Mouse (Mus musculus) heart, embryonic 14.5 days (tissue): ENCODE measurements at regions not wholly inside any gene's neighbourhood (a gene's known extent, or its start where the extent isn't known, plus 50 kb on each side); places are given as distances from the start of the nearest gene placed in this dataset.

ENCODE experiments used
- ATAC-seq: fragments of 200-750 bp; cut with Nextera tagmentation; 2 replicates; pipeline ENCODE4 v1.8.0; 2017; ENCODE audit warnings: low read depth, moderate TSS enrichment; ENCODE audit not compliant: insufficient number of reproducible peaks, insufficient read depth, low FRiP score
- H3K27ac ChIP-seq, 2 experiments: fragments of 200-500 bp in 1 of 2; fragments of 300-500 bp in 1 of 2; sonication (generic) in 1 of 2; replicated peaks in 1 of 2; 2 replicates each; pipeline ENCODE4 v1.5.1; 2012 to 2014; ENCODE audit warnings: low read depth in 2 of 2, low read length in 2 of 2, control low read depth in 1 of 2, mild to moderate bottlenecking in 1 of 2, mixed read lengths in 1 of 2; ENCODE audit not compliant: control insufficient read depth in 1 of 2, insufficient read depth in 1 of 2
- H3K27me3 ChIP-seq: fragments of 300-500 bp; sonication (generic); 2 replicates; pipeline ENCODE4 v1.6.1; 2014; ENCODE audit warnings: mild to moderate bottlenecking, low read length, control low read depth; ENCODE audit not compliant: control insufficient read depth, insufficient read depth
- H3K36me3 ChIP-seq: fragments of 300-500 bp; sonication (generic); 2 replicates; pipeline ENCODE4 v1.6.1; 2014; ENCODE audit warnings: mild to moderate bottlenecking, control low read depth, low read length, mixed read lengths; ENCODE audit not compliant: control insufficient read depth, insufficient read depth
- H3K4me1 ChIP-seq, 2 experiments: fragments of 200-500 bp in 1 of 2; fragments of 300-500 bp in 1 of 2; sonication (generic) in 1 of 2; 2 replicates each; pipeline ENCODE4 v1.6.1; 2012 to 2014; ENCODE audit warnings: low read length in 2 of 2, control low read depth in 1 of 2, mixed read lengths in 1 of 2; ENCODE audit not compliant: control insufficient read depth in 2 of 2, insufficient read depth in 2 of 2
- H3K4me2 ChIP-seq: fragments of 300-500 bp; sonication (generic); 2 replicates; pipeline ENCODE4 v1.6.1; 2014; ENCODE audit warnings: mild to moderate bottlenecking, low read length
- H3K4me3 ChIP-seq, 2 experiments: fragments of 200-500 bp in 1 of 2; fragments of 300-500 bp in 1 of 2; sonication (generic) in 1 of 2; 2 replicates each; pipeline ENCODE4 v1.5.1; 2012 to 2014; ENCODE audit warnings: low read length in 2 of 2, mild to moderate bottlenecking in 2 of 2, control low read depth in 1 of 2, low read depth in 1 of 2, moderate library complexity in 1 of 2; ENCODE audit not compliant: control insufficient read depth in 1 of 2, insufficient read depth in 1 of 2
- H3K9ac ChIP-seq: fragments of 300-500 bp; sonication (generic); 2 replicates; pipeline ENCODE4 v1.6.1; 2014; ENCODE audit warnings: mild to moderate bottlenecking, low read length
- H3K9me3 ChIP-seq: fragments of 300-500 bp; sonication (generic); 2 replicates; pipeline ENCODE4 v1.6.1; 2016; ENCODE audit warnings: low read length, control low read depth; ENCODE audit not compliant: control insufficient read depth
- WGBS: fragments of 180-500 bp; shearing (Covaris S2); extraction: QIAGEN DNeasy Blood & Tissue Kit; methylation state at CpG from one replicate; pipeline ENCODE4 v1.1.7; 2014; 5-methylcytosine and 5-hydroxymethylcytosine counted together

GRCm38 (mm10) chr12:68879425-68879824, 279.6 kb downstream of the Rps29 start:
- H3K9ac ChIP-seq = no peak overlapping the region

GRCm38 (mm10) chr12:68871259-68871658, 287.7 kb downstream of the Rps29 start:
- WGBS = 91% methylated on average over 4 of the region's 4 CpGs
- ATAC-seq = no peak
- no peaks in the 10 kb centered on the region for H3K36me3 ChIP-seq
- no peaks in the 10 kb centered on the region for H3K27me3 ChIP-seq
- no peaks in the 10 kb centered on the region for H3K9me3 ChIP-seq
- no peak overlapping the region for H3K9ac ChIP-seq
- H3K4me1 ChIP-seq = no peaks in the 10 kb centered on the region
- H3K4me2 ChIP-seq = no peak overlapping the region
- no peak overlapping the region for H3K4me3 ChIP-seq
- H3K27ac ChIP-seq = no peak overlapping the region

More at GRCm38 (mm10) chr12:68879425-68879824, 279.6 kb downstream of the Rps29 start:
- Histone ChIP-seq H3K36me3 (no peaks in the 10 kb centered on the region), H3K9me3 (no peaks in the 10 kb centered on the region), H3K27ac (no peak overlapping the region), H3K27me3 (no peaks in the 10 kb centered on the region), H3K4me1 (no peaks in the 10 kb centered on the region), H3K4me3 (no peak overlapping the region), H3K4me2 (no peak overlapping the region)
- ATAC-seq = no peak

GRCm38 (mm10) chr12:68862991-68863356, 296.0 kb downstream of the Rps29 start:
- no peak overlapping the region for H3K27ac ChIP-seq
- H3K9me3 ChIP-seq = no peaks in the 10 kb centered on the region
- no peak for ATAC-seq
- no peaks in the 10 kb centered on the region for H3K4me1 ChIP-seq
- H3K36me3 ChIP-seq = no peaks in the 10 kb centered on the region
- no peak overlapping the region for H3K4me2 ChIP-seq
- no peak overlapping the region for H3K4me3 ChIP-seq
- H3K9ac ChIP-seq = no peak overlapping the region
- 66% methylated on average over 3 of the region's 3 CpGs for WGBS
- no peaks in the 10 kb centered on the region for H3K27me3 ChIP-seq

- H3K9me3 ChIP-seq = no peaks in the 10 kb centered on the region
- H3K36me3 ChIP-seq = no peaks in the 10 kb centered on the region
- H3K27me3 ChIP-seq = no peaks in the 10 kb centered on the region
- no peak overlapping the region for H3K4me2 ChIP-seq
- H3K4me1 ChIP-seq = no peaks in the 10 kb centered on the region
- WGBS = 44% methylated on average over 5 of the region's 5 CpGs
- H3K4me3 ChIP-seq = no peak overlapping the region
- no peak overlapping the region for H3K9ac ChIP-seq
- no peak for ATAC-seq
- H3K27ac ChIP-seq = no peak overlapping the region
Measured at GRCm38 (mm10) chr12:68862313-68862990, 296.5 kb downstream of the Rps29 start.

- no peaks in the 10 kb centered on the region for H3K36me3 ChIP-seq
- no peaks in the 10 kb centered on the region for H3K27me3 ChIP-seq
- H3K4me3 ChIP-seq = no peak overlapping the region
- ATAC-seq = no peak
- no peak overlapping the region for H3K27ac ChIP-seq
- H3K4me1 ChIP-seq = no peaks in the 10 kb centered on the region
- no peak overlapping the region for H3K4me2 ChIP-seq
- no peaks in the 10 kb centered on the region for H3K9me3 ChIP-seq
- H3K9ac ChIP-seq = no peak overlapping the region
- WGBS = 62% methylated on average over 2 of the region's 2 CpGs
Measured at GRCm38 (mm10) chr12:68860332-68860731, 298.7 kb downstream of the Rps29 start.

GRCm38 (mm10) chr12:68849616-68850140, 309.3 kb downstream of the Rps29 start:
- H3K4me1 ChIP-seq = no peaks in the 10 kb centered on the region
- H3K9ac ChIP-seq = no peak overlapping the region
- H3K4me3 ChIP-seq = no peak overlapping the region
- H3K27me3 ChIP-seq = no peaks in the 10 kb centered on the region
- WGBS = 79% methylated on average over 9 of the region's 9 CpGs
- 0 out of 2 replicates have a peak, but pooled peaks cover 3% of the 10 kb centered on the region for H3K9me3 ChIP-seq
- no peak overlapping the region for H3K27ac ChIP-seq
- H3K4me2 ChIP-seq = no peak overlapping the region
- no peak for ATAC-seq
- H3K36me3 ChIP-seq = no peaks in the 10 kb centered on the region

GRCm38 (mm10) chr12:68840815-68841214, 318.2 kb downstream of the Rps29 start:
- Histone ChIP-seq H3K4me3 (no peak overlapping the region), H3K27me3 (no peaks in the 10 kb centered on the region), H3K4me1 (no peaks in the 10 kb centered on the region), H3K36me3 (no peaks in the 10 kb centered on the region), H3K9ac (no peak overlapping the region), H3K9me3 (no peaks in the 10 kb centered on the region), H3K27ac (no peak overlapping the region), H3K4me2 (no peak overlapping the region)
- WGBS = 87% methylated on average over 8 of the region's 8 CpGs
- ATAC-seq = no peak

- Histone ChIP-seq H3K9me3 (no peaks in the 10 kb centered on the region), H3K36me3 (no peaks in the 10 kb centered on the region), H3K4me3 (no peak overlapping the region), H3K4me2 (no peak overlapping the region), H3K27ac (no peak overlapping the region), H3K27me3 (no peaks in the 10 kb centered on the region), H3K9ac (no peak overlapping the region), H3K4me1 (no peaks in the 10 kb centered on the region)
- no peak for ATAC-seq
- 87% methylated on average over 2 of the region's 2 CpGs for WGBS
Measured at GRCm38 (mm10) chr12:68840156-68840555, 318.8 kb downstream of the Rps29 start.
